Mouse (Mus musculus): ENCODE measurements around the gene Ddx39. TPM values are rescaled to one million over a fixed set of nuclear protein-coding genes. Genes with fewer than 3 reads are reported as not detected.

The Ddx39 gene
- total and polyA plus RNA-seq, 3 experiments, result 272 to 304 (median 279) TPM

DNA sequence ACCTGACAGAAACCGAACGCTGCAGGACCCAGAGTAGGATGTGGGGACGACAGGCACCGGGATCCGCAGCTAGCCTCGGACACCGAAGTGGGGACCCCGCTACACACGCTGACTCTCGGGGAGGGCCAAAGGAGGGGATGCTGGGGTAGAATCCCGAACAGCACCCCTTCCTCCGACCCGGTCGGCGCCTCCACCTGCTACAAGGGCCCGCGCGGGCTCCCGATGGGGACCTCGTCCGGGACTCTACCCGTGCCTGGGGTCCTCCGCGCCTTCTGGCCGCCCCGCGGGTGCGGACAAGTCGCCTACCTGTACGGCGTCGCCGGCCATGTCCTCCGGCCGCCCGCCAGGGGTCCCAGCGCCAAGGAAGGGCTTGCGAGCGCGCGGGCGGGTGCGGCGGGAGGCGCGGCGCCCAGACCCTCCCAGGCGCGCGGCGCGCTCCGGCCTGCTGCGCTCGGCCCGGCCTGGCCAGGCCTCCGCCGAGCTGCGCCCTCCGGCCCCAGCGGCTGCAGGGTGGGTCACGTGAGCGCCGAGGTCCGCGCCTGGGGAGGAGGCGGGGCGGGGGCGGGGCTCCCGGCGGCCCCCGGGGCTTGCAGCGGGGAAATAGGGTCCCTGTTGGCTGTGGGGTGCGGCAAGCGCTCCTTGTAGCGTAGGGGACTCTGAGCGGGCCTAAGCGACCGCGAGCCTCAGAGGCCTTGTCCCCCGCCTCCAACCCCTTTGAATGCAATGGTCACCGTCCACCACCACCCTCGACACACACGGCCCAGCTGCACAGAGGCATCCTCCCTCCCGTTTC, 16.1 kb upstream of the Ddx39 start, which contains the start of gene Pkn1 (continued):
- no peak for TF ChIP-seq CTCF (IDR thresholded peaks at IDR 0.05 in 2 of 3, conservative IDR thresholded peaks at IDR 0.05 in 1 of 3; ENCODE audit: control insufficient read depth in 1 of 3, insufficient read depth in 1 of 3, low read depth in 2 of 3, low read length in 3 of 3, poor library complexity in 1 of 3, severe bottlenecking in 1 of 3)
- TF ChIP-seq BHLHE40 (IDR thresholded peaks at IDR 0.05; ENCODE audit: borderline replicate concordance, low read depth, low read length), result peak; percentile 74
- peak; percentile 7; the same call in 1 of the 2 replicates for TF ChIP-seq SIN3A (IDR thresholded peaks at IDR 0.05; ENCODE audit: low read length)
- peak in 1 of 2 experiments; percentile 64; a peak in 1 of 4 replicates for TF ChIP-seq USF2 (IDR thresholded peaks at IDR 0.05; ENCODE audit: borderline replicate concordance in 1 of 2, insufficient read depth in 1 of 2, low read depth in 1 of 2, low read length in 2 of 2)
- TF ChIP-seq ZC3H11A (IDR thresholded peaks at IDR 0.05; ENCODE audit: low read depth, low read length), result no peak
- TF ChIP-seq MXI1 (IDR thresholded peaks at IDR 0.05; ENCODE audit: low read depth, low read length), result peak; percentile 59
- no peak for TF ChIP-seq JUND (IDR thresholded peaks at IDR 0.05; ENCODE audit: low read depth, low read length)
- peak; percentile 86 for TF ChIP-seq ZMIZ1 (IDR thresholded peaks at IDR 0.05; ENCODE audit: low read depth, low read length)
- no peak for TF ChIP-seq ZKSCAN1 (IDR thresholded peaks at IDR 0.05; ENCODE audit: low read depth, low read length)
- no peak for TF ChIP-seq TAL1 (IDR thresholded peaks at IDR 0.05; ENCODE audit: low read length)
- no peak for TF ChIP-seq MYC (IDR thresholded peaks at IDR 0.05; ENCODE audit: low read depth, low read length)

DNA sequence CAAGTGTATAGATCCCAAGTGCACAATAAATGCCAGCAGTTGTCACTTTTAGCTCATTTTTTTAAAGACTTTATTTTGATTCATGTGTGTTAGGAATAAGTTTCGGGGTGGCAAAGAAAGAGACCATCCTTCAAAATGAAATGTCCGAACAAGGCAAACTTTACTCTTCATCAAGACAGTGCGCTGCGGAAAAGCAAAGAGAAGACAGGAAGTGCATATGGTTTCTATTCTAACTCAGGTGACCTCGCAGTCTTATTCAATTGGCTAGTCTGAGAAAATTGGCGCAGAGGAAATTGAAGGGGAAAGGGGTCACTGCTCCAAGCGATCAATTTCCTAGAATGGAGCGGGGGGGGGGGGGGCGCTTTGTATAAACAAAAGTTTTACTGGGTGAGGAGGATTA, 15.4 kb upstream of the Ddx39 start:
- Histone ChIP-seq H3K4me1 (ENCODE audit: control insufficient read depth in 1 of 2, insufficient read depth in 2 of 2, low read length in 2 of 2) (peaks cover 3 to 32% of the 10 kb centered on the region in 2 experiments), H3K4me3 (ENCODE audit: control insufficient read depth in 1 of 2, insufficient read depth in 1 of 2, low read depth in 2 of 2, low read length in 2 of 2) (peak overlapping the region; percentile 81 to 84), H3K79me2 (ENCODE audit: control insufficient read depth, insufficient read depth, low read length, poor library complexity) (peaks cover 29% of the 10 kb centered on the region), H3K27me3 (ENCODE audit: control insufficient read depth in 1 of 2, insufficient read depth in 2 of 2, low read length in 2 of 2) (no peaks in the 10 kb centered on the region), H3K9ac (ENCODE audit: control insufficient read depth, low read depth, low read length, poor library complexity, severe bottlenecking) (peak overlapping the region; percentile 94), H3K36me3 (ENCODE audit: control insufficient read depth in 1 of 2, insufficient read depth in 2 of 2, low read length in 2 of 2) (peaks cover 0 to 9% of the 10 kb centered on the region in 2 experiments; a peak in 2 of 4 replicates), H3K9me3 (replicated peaks; ENCODE audit: insufficient read depth, low read length) (no peaks in the 10 kb centered on the region), H3K27ac (ENCODE audit: control insufficient read depth, low read depth, low read length) (peak overlapping the region; percentile 82)
- TF ChIP-seq ELF1 (IDR thresholded peaks at IDR 0.05; ENCODE audit: low read depth, low read length) (peak; percentile 21; the same call in 1 of the 2 replicates), KAT2A (conservative IDR thresholded peaks at IDR 0.05; ENCODE audit: low read depth, low read length) (no peak), USF1 (IDR thresholded peaks at IDR 0.05; ENCODE audit: low read depth, low read length) (peak; percentile 62)
- DNase-seq (ENCODE audit: low read depth, low spot score), result no peak

DNA sequence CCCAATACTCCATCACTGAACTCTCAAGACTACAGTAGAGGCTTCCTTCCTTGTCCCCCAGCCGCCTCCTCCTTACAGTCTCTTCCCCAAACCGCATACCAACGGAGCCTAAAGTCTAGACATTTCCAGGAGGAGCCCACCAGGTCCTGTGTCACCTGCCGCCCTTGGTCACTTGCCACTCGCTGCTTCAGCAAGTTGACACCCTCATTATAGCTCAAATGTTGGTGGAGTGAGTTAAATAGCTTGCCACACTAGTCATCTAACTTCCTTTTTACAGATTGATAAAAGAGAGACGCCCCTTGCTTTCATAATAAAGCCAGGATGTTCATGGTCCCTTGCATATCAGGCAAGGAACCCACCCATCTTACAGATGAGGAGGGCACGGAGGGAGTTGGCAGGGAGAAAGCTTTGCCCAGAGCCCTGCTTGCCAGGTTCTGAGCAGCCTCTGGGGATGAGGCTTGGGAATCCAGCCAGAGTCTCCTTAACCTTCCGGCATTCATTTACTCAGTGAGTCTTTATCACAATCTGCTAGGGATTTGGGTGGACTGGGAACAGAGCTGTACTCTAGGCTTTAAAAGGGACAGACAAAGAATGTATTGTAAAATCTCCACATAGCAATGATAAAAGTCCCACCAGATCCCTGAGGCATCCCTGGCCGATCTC, 14.4 kb upstream of the Ddx39 start:
- peaks cover 0 to 9% of the 10 kb centered on the region in 2 experiments; a peak in 2 of 4 replicates for H3K36me3 ChIP-seq (ENCODE audit: control insufficient read depth in 1 of 2, insufficient read depth in 2 of 2, low read length in 2 of 2)
- H3K9ac ChIP-seq (ENCODE audit: control insufficient read depth, low read depth, low read length, poor library complexity, severe bottlenecking), result peak overlapping the region; percentile 25
- TF ChIP-seq MAZ (IDR thresholded peaks at IDR 0.05; ENCODE audit: low read depth, low read length), result 0 out of 2 replicates have a peak, but pooled peaks have one; percentile 42
- TF ChIP-seq HCFC1 (IDR thresholded peaks at IDR 0.05; ENCODE audit: low read depth, low read length), result peak; percentile 32; the same call in 1 of the 2 replicates
- TF ChIP-seq NELFE (IDR thresholded peaks at IDR 0.05; ENCODE audit: low read depth, low read length), result peak; percentile 38; the same call in 1 of the 2 replicates
- peak; percentile 58; the same call in 1 of the 2 replicates for TF ChIP-seq TBP (IDR thresholded peaks at IDR 0.05; ENCODE audit: low read depth, low read length)
- peak; percentile 24; the same call in 1 of the 2 replicates for TF ChIP-seq USF1 (IDR thresholded peaks at IDR 0.05; ENCODE audit: low read depth, low read length)
- TF ChIP-seq MYC (IDR thresholded peaks at IDR 0.05; ENCODE audit: low read depth, low read length), result no peak
- no peak for TF ChIP-seq MXI1 (IDR thresholded peaks at IDR 0.05; ENCODE audit: low read depth, low read length)
- TF ChIP-seq SIN3A (IDR thresholded peaks at IDR 0.05; ENCODE audit: low read length), result 0 out of 2 replicates have a peak, but pooled peaks have one; percentile 17
- TF ChIP-seq POLR2A (IDR thresholded peaks at IDR 0.05; ENCODE audit: control insufficient read depth in 1 of 2, insufficient read depth in 1 of 2, low read depth in 1 of 2, low read length in 2 of 2, poor library complexity in 1 of 2), result peak in 1 of 2 experiments; percentile 50; a peak in 1 of 4 replicates
- peak overlapping the region; percentile 11 to 84 for H3K4me3 ChIP-seq (ENCODE audit: control insufficient read depth in 1 of 2, insufficient read depth in 1 of 2, low read depth in 2 of 2, low read length in 2 of 2)
- peak; percentile 68 for DNase-seq (ENCODE audit: low read depth, low spot score)
- peaks cover 26% of the 10 kb centered on the region for H3K79me2 ChIP-seq (ENCODE audit: control insufficient read depth, insufficient read depth, low read length, poor library complexity)
- H3K27me3 ChIP-seq (ENCODE audit: control insufficient read depth in 1 of 2, insufficient read depth in 2 of 2, low read length in 2 of 2), result no peaks in the 10 kb centered on the region
- H3K27ac ChIP-seq (ENCODE audit: control insufficient read depth, low read depth, low read length), result peak overlapping the region; percentile 38
- peaks cover 3 to 30% of the 10 kb centered on the region in 2 experiments for H3K4me1 ChIP-seq (ENCODE audit: control insufficient read depth in 1 of 2, insufficient read depth in 2 of 2, low read length in 2 of 2)
- H3K9me3 ChIP-seq (replicated peaks; ENCODE audit: insufficient read depth, low read length), result no peaks in the 10 kb centered on the region
